In the genomic region with DNA sequence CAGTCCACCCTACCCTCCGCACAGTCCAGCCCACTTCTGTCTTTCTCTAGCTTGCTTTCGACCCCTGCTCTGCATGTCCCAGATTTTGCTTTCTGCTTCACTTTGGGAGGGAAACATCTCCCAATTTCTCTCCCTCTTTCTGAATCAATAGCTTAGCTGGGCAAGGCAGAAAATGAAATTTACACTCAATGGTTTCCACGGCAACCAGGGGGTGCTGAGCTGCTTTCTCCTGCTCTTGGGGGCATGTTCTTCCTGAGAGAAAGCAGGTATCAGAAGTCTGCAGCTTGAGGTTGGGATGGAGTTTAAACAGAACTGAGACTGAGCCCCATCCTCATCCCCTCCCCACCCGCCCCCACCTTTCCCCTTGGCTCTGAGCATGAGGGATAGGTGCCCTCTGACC, we compare ENCODE assay signal across 15 mouse cellular contexts.
"Had no signal": no experiment of that assay in that cellular context is flagged by ENCODE, and none has a peak within 500 bp of the region (broad histone marks: within the 10 kb centered on the region; RNA-seq: fewer than 3 reads in every experiment).

No protein-coding gene starts in this region.

- DNase-seq: kidney, adult 2 months; kidney, postnatal 14 days; liver; liver, embryonic 13.5 days; liver, postnatal 0 days; lung, postnatal 14 days; right cerebral cortex, postnatal 14 days; thymus, postnatal 36 days had no signal

- H3K9ac ChIP-seq: kidney, embryonic 15.5 days; limb, embryonic 12.5 days; liver, embryonic 13.5 days; liver, postnatal 0 days; lung, embryonic 15.5 days; neural tube, embryonic 12.5 days had no signal

- H3K27ac ChIP-seq: kidney, embryonic 15.5 days; limb, embryonic 12.5 days; liver, embryonic 13.5 days; lung, embryonic 15.5 days; macrophage; neural tube, embryonic 12.5 days had no signal

- ATAC-seq: liver, postnatal 0 days had no signal

- H3K4me3 ChIP-seq: kidney, embryonic 15.5 days; limb, embryonic 12.5 days; liver, embryonic 13.5 days; lung, embryonic 15.5 days; megakaryocyte, embryonic 14.5 days; myocyte; neural tube, embryonic 12.5 days had no signal

- H3K4me1 ChIP-seq: limb, embryonic 12.5 days; lung, embryonic 15.5 days had no signal

- H3K4me2 ChIP-seq: kidney, embryonic 15.5 days; limb, embryonic 12.5 days; liver, embryonic 13.5 days; lung, embryonic 15.5 days; neural tube, embryonic 12.5 days had no signal

- H3K36me3 ChIP-seq: kidney, embryonic 15.5 days; limb, embryonic 12.5 days; liver, embryonic 13.5 days; lung, embryonic 15.5 days; neural tube, embryonic 12.5 days had no signal

- H3K27me3 ChIP-seq: kidney, embryonic 15.5 days; limb, embryonic 12.5 days; lung, embryonic 15.5 days; neural tube, embryonic 12.5 days had no signal

- H3K9me3 ChIP-seq: kidney, embryonic 15.5 days; limb, embryonic 12.5 days; liver, embryonic 13.5 days; lung, embryonic 15.5 days; neural tube, embryonic 12.5 days had no signal
